Mouse (Mus musculus) spleen, adult 2 months (tissue): ENCODE results near the gene Echdc2.

Experiments
- CTCF ChIP-seq: fragments of 200-500 bp; IDR thresholded peaks from 2 replicates; pipeline ENCODE4 v1.5.1; 2011; ENCODE audit warnings: mild to moderate bottlenecking, inconsistent platforms; ENCODE audit not compliant: insufficient read depth, insufficient read length, insufficient replicate concordance; ENCODE audit errors: extremely low read depth
- POLR2A ChIP-seq: fragments of 200-500 bp; IDR thresholded peaks from 2 replicates; pipeline ENCODE4 v1.6.1; 2011; ENCODE audit warnings: low read depth, low read length, inconsistent platforms

DNA sequence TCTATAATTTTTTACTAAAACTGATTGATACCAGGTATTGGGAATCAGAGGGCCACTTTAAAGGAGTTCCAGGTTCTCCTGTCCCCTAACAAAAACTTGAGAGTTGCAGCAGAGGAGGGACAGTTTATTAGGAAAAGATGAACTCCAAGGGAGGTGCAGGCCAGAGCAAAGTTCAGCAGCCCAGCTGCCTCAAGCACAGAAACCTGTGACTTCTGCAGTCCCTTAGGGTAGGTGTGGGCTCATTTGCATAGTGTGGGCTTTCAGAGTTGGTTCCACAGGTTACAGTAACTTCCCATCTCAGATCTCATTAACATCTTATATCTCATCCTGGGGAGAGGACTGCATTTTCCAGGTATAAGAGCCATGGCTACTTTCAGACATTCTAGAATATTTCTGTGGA is 21.5 kb upstream of the Echdc2 start:
- no peak for TF ChIP-seq CTCF
- TF ChIP-seq POLR2A: no peak
